Mouse (Mus musculus) small intestine, adult 2 months (tissue): Measurements from ENCODE around the gene Acad11.

ENCODE experiments used
- CTCF ChIP-seq: fragments of 200-500 bp; IDR thresholded peaks from 2 replicates; pipeline ENCODE4 v1.5.1; 2012; ENCODE audit warnings: low read depth, mild to moderate bottlenecking, control low read depth, inconsistent platforms, low read length, moderate library complexity, mixed read lengths; ENCODE audit not compliant: insufficient replicate concordance, insufficient read length; ENCODE audit errors: extremely low read depth
- POLR2A ChIP-seq: fragments of 200-500 bp; IDR thresholded peaks from 2 replicates; pipeline ENCODE4 v1.6.1; 2012; ENCODE audit warnings: low read depth, mild to moderate bottlenecking, control low read depth, inconsistent platforms, low read length, moderate library complexity

GRCm38 (mm10) chr9:104164194-104164593, 101.0 kb downstream of the Acad11 start:
- no peak for TF ChIP-seq CTCF
- TF ChIP-seq POLR2A, result no peak
